Mouse (Mus musculus): ENCODE data around the gene Cks1b. TPM values are rescaled to one million over a fixed set of nuclear protein-coding genes. Genes with fewer than 3 reads are reported as not detected.

Cks1b gene
- polyA plus RNA-seq, 1 experiment from 2014 or later: 229 TPM

DNA sequence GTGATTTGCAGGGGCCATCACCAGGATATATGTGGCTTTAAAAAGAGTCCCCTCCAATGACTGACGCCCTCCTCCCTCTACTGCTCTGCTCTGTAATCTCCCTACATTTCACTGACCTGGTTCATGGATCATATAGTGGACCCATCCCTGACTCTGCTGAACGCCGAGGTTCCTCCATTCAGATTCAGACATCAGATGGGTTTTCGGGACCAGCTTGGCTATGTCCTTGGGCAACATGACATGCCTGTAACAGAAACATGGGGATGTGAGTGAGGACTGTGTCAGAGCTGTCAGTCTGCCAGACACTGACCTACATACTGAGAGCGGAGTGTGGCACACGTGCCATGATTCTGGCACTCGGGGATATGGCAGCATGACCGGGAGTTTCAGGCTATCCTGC is 2.0 kb downstream of the Cks1b start:
- peaks cover 42% of the 10 kb centered on the region for H3K36me3 ChIP-seq (replicated peaks)
- 90% methylated on average over 8 of the region's 8 CpGs for WGBS (ENCODE audit: insufficient replicate concordance)
- H3K4me2 ChIP-seq: peak overlapping the region; percentile 95
- H3K9me3 ChIP-seq (replicated peaks): no peaks in the 10 kb centered on the region
- ATAC-seq (ENCODE audit: insufficient read depth): no peak
- H3K27ac ChIP-seq (replicated peaks): no peak overlapping the region
- H3K27me3 ChIP-seq: no peaks in the 10 kb centered on the region
- peak overlapping the region; percentile 85; the same call in 1 of the 2 replicates for H3K4me3 ChIP-seq (replicated peaks)
- no peak overlapping the region for H3K9ac ChIP-seq
- peaks cover 43% of the 10 kb centered on the region for H3K4me1 ChIP-seq (replicated peaks)

DNA sequence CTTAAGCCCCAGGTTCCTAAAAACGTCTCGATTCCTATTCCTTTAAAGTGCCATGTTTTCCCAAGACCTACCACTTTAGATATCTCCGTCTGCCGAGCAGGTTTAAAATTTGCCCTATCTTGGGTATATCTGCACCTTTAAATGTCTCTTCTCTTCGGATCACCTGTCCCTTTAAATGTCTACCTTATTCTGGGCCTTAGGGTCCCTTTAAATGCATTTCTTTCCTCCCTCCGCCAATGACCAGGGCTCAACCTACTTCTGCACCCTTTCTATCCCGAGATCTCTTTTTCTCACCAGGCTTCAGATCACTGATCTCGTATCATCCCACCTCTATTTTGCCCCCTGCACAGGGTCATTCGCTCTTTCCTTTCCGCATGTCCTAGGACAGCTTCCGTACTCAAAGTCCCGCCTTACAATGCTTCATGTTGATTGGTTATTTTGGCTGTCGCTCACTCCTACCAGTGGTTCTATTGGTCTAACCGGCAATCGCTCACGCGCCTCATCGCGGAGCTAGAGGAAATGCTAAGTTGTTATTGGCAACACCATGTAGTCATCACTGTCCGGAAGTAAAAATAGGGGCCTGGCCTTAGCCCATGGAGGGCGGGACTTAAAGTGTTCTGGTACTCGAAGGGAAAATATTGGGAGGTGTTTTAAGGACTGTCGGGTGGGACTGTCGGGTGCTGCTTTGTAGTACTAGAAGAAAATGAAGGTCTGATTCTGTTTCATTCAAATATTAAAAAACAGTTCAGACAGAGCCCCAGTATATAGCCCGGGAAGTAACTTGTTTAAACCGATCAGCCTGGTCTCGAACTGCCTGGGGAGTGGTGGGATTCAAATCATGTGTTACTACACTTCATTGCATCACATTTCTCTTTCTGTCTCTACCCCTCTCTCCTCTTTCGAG is 6.4 kb downstream of the Cks1b start, which contains the start of gene Flad1:
Gene Flad1 (minus strand): TSS at position 381 of the 904 bp plus-strand sequence.
- H3K36me3 ChIP-seq (replicated peaks): peaks cover 60% of the 10 kb centered on the region
- H3K9me3 ChIP-seq (replicated peaks): no peaks in the 10 kb centered on the region
- H3K27ac ChIP-seq (replicated peaks): peak within 1 kb of the TSS; percentile 45
- H3K9ac ChIP-seq: peak within 1 kb of the TSS; percentile 53
- peak within 1 kb of the TSS; percentile 69 for H3K4me3 ChIP-seq (replicated peaks)
- 5% methylated on average over 28 of the region's 28 CpGs for WGBS (ENCODE audit: insufficient replicate concordance)
- peak; percentile 100 for ATAC-seq (ENCODE audit: insufficient read depth)
- H3K27me3 ChIP-seq: no peaks in the 10 kb centered on the region
- peaks cover 23% of the 10 kb centered on the region for H3K4me1 ChIP-seq (replicated peaks)
- H3K4me2 ChIP-seq: peak within 1 kb of the TSS; percentile 76

DNA sequence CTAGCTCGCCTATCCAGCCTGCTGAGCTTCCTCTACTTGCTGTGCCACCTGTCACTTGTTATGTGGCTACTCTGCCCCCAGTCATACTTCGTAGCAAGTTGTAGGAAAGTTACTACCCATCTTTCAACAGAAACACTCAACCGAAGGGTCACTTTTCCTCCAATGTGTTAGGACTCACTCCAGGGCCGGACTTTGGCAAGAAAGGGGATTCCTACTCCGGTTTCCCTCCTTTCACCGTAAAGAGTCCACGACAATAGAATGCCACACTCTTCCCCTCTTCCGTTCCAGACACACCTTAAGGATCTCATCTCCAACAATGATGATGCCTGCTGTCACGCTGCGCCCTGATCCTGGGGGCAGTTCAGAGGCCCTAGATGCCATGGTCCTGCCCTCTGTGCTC is 7.3 kb downstream of the Cks1b start:
- H3K4me3 ChIP-seq (replicated peaks): peak overlapping the region; percentile 69
- ATAC-seq (ENCODE audit: insufficient read depth): no peak
- H3K4me2 ChIP-seq: peak overlapping the region; percentile 76
- H3K4me1 ChIP-seq (replicated peaks): peaks cover 16% of the 10 kb centered on the region
- no peaks in the 10 kb centered on the region for H3K27me3 ChIP-seq
- peaks cover 55% of the 10 kb centered on the region for H3K36me3 ChIP-seq (replicated peaks)
- 65% methylated on average over 10 of the region's 10 CpGs for WGBS (ENCODE audit: insufficient replicate concordance)
- H3K9ac ChIP-seq: peak overlapping the region; percentile 53
- H3K27ac ChIP-seq (replicated peaks): 0 out of 2 replicates have a peak overlapping the region, but pooled peaks have one; percentile 15
- H3K9me3 ChIP-seq (replicated peaks): no peaks in the 10 kb centered on the region

DNA sequence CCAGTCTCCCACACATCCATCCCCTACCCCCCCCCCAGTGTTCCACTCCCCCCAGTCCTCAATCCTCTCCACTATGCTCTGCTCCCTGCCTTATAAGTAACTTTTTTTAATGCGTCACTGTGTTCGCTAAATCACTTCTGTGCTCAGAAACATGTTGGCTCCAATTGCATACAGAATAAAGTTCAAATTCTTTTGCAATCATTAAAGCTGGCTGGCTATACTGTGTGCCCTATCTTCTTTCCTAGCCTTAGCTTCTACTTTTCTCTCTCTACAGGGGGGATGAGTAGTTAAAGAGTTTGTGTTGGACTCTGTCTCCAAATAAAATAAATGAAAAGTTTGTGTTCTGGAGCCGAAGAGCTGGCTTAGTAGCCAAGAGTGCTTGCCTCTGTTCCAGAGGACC is 8.5 kb downstream of the Cks1b start:
- Histone ChIP-seq H3K9me3 (replicated peaks) (no peaks in the 10 kb centered on the region), H3K9ac (no peak overlapping the region), H3K4me2 (no peak overlapping the region), H3K4me3 (replicated peaks) (no peak overlapping the region), H3K27me3 (no peaks in the 10 kb centered on the region), H3K27ac (replicated peaks) (no peak overlapping the region), H3K36me3 (replicated peaks) (peaks cover 48% of the 10 kb centered on the region), H3K4me1 (replicated peaks) (peaks cover 16% of the 10 kb centered on the region)
- 76% methylated on average over 3 of the region's 3 CpGs for WGBS (ENCODE audit: insufficient replicate concordance)
- ATAC-seq (ENCODE audit: insufficient read depth): no peak

DNA sequence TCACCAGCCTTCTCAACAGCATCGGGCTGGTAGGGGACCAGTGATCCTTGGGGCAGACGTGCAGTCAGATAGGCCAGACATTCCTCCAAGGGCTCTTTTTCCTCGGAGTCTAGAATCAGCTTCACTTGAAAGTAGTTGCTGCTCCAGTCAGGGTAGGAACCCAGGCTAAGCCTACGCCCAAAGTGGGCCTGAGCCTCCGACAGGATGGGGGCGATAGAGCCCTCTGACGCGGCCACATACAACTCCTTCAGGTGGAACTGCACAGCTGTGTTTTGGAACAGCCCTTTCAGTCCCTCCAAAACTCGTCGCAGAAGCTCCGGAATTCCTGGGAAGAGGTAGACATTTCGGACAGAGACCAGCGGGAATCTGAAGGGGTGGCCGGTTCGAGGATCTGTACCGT is 9.7 kb downstream of the Cks1b start:
- Histone ChIP-seq H3K4me1 (replicated peaks) (peaks cover 16% of the 10 kb centered on the region), H3K4me2 (no peak overlapping the region), H3K36me3 (replicated peaks) (peaks cover 46% of the 10 kb centered on the region), H3K4me3 (replicated peaks) (no peak overlapping the region), H3K9me3 (replicated peaks) (no peaks in the 10 kb centered on the region), H3K27ac (replicated peaks) (no peak overlapping the region), H3K27me3 (no peaks in the 10 kb centered on the region), H3K9ac (no peak overlapping the region)
- ATAC-seq (ENCODE audit: insufficient read depth): no peak
- 75% methylated on average over 16 of the region's 16 CpGs for WGBS (ENCODE audit: insufficient replicate concordance)

DNA sequence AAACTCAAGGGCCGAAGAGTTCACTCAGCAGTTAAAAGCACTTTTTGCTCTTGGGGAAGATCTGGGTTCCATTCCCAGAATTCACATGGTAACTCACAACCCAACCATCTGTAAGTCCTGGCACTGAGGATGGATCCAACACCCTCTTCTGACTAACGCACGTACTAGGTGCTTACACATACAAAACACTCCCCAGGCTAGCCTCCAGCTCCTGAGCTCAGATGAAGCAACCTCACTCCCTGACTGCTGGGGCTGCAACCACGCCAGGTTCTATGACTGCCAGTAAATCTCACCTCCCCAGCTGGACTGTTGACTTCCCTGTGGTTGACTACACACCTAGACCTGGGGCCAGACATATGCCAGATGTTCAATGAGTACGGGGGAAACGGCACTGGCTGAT is 11.3 kb downstream of the Cks1b start:
- 80% methylated on average over 6 of the region's 6 CpGs for WGBS (ENCODE audit: insufficient replicate concordance)
- H3K4me2 ChIP-seq: no peak overlapping the region
- peaks cover 51% of the 10 kb centered on the region for H3K36me3 ChIP-seq (replicated peaks)
- no peak overlapping the region for H3K27ac ChIP-seq (replicated peaks)
- ATAC-seq (ENCODE audit: insufficient read depth): no peak
- peaks cover 12% of the 10 kb centered on the region for H3K4me1 ChIP-seq (replicated peaks)
- no peaks in the 10 kb centered on the region for H3K9me3 ChIP-seq (replicated peaks)
- no peak overlapping the region for H3K4me3 ChIP-seq (replicated peaks)
- no peaks in the 10 kb centered on the region for H3K27me3 ChIP-seq
- H3K9ac ChIP-seq: no peak overlapping the region

DNA sequence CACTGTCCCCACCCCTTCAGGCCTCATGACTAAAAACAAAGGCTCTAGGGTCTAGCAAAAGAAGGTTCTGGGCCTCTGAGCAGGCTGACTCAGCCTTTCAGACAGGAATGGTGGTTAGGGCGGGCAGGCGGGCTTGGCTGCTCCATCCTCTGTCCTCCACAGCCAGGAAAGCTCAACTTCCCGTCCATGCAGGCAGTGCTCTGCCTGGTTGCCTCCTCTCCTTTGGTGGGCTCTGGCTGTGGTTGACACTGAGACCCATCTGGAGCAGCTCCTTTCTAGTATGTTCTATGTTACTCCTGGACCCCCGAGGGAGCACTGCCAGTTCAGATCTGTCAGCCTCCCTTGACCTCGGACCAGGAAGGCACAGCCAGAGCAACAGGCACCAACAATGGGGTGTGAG is 15.5 kb downstream of the Cks1b start, which contains the start of gene Lenep:
Gene Lenep (minus strand): TSS at position 101 of the 400 bp plus-strand sequence.
- H3K27me3 ChIP-seq: no peaks in the 10 kb centered on the region
- WGBS (ENCODE audit: insufficient replicate concordance): 64% methylated on average over 5 of the region's 5 CpGs
- no peak within 1 kb of the TSS for H3K4me3 ChIP-seq (replicated peaks)
- H3K9ac ChIP-seq: no peak within 1 kb of the TSS
- H3K4me1 ChIP-seq (replicated peaks): 0 out of 2 replicates have a peak, but pooled peaks cover 5% of the 10 kb centered on the region
- H3K27ac ChIP-seq (replicated peaks): no peak within 1 kb of the TSS
- no peaks in the 10 kb centered on the region for H3K9me3 ChIP-seq (replicated peaks)
- peaks cover 44% of the 10 kb centered on the region for H3K36me3 ChIP-seq (replicated peaks)
- no peak within 1 kb of the TSS for H3K4me2 ChIP-seq
- no peak for ATAC-seq (ENCODE audit: insufficient read depth)

DNA sequence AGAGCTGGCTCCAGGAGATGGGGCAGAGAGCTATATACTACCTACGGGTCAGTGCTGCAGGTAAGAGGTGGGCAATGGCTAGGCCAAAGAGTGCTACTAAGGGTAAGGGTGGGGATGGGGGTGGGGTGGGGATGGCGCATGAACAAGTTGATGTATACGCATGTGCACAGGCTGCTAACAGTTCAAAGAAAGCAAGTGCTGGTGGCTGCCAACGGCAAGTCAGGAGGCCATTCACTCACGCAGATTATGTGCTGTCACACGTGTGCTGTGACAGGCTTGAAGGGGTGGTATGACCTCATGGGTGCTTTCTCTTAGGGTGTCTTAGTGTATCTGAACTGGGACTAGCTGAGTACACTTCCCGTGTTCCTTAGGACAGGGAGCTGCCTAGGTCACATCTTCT is 16.9 kb downstream of the Cks1b start:
- no peak overlapping the region for H3K4me3 ChIP-seq (replicated peaks)
- H3K36me3 ChIP-seq (replicated peaks): peaks cover 36% of the 10 kb centered on the region
- no peaks in the 10 kb centered on the region for H3K27me3 ChIP-seq
- no peak for ATAC-seq (ENCODE audit: insufficient read depth)
- no peak overlapping the region for H3K4me2 ChIP-seq
- H3K4me1 ChIP-seq (replicated peaks): peaks cover 13% of the 10 kb centered on the region
- no peaks in the 10 kb centered on the region for H3K9me3 ChIP-seq (replicated peaks)
- 72% methylated on average over 7 of the region's 7 CpGs for WGBS (ENCODE audit: insufficient replicate concordance)
- H3K9ac ChIP-seq: no peak overlapping the region
- H3K27ac ChIP-seq (replicated peaks): no peak overlapping the region

DNA sequence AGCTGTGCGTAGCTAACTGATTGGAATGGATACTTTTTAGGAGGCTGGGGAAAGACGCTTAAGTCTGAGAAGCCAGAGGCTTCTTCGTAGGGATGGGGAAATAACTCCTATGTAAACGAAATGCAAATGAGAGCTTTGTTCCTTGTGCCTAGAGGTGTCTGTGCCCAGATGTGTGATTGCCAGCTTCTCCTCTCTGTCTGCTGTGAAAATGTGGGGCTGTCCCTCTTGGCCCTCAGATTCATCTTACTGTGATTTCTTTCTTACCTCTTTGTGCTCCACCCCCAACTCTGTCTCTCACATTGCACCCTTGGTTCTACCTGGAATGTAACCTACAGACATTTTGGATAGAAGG is 21.6 kb downstream of the Cks1b start:
- Histone ChIP-seq H3K4me3 (replicated peaks) (peak overlapping the region; percentile 66), H3K27ac (replicated peaks) (no peak overlapping the region), H3K9ac (peak overlapping the region; percentile 63), H3K36me3 (replicated peaks) (peaks cover 3% of the 10 kb centered on the region), H3K4me2 (peak overlapping the region; percentile 97), H3K9me3 (replicated peaks) (no peaks in the 10 kb centered on the region), H3K4me1 (replicated peaks) (peaks cover 59% of the 10 kb centered on the region), H3K27me3 (peaks cover 37% of the 10 kb centered on the region)
- no peak for ATAC-seq (ENCODE audit: insufficient read depth)
- WGBS (ENCODE audit: insufficient replicate concordance): under 1% methylated on average over 4 of the region's 4 CpGs

DNA sequence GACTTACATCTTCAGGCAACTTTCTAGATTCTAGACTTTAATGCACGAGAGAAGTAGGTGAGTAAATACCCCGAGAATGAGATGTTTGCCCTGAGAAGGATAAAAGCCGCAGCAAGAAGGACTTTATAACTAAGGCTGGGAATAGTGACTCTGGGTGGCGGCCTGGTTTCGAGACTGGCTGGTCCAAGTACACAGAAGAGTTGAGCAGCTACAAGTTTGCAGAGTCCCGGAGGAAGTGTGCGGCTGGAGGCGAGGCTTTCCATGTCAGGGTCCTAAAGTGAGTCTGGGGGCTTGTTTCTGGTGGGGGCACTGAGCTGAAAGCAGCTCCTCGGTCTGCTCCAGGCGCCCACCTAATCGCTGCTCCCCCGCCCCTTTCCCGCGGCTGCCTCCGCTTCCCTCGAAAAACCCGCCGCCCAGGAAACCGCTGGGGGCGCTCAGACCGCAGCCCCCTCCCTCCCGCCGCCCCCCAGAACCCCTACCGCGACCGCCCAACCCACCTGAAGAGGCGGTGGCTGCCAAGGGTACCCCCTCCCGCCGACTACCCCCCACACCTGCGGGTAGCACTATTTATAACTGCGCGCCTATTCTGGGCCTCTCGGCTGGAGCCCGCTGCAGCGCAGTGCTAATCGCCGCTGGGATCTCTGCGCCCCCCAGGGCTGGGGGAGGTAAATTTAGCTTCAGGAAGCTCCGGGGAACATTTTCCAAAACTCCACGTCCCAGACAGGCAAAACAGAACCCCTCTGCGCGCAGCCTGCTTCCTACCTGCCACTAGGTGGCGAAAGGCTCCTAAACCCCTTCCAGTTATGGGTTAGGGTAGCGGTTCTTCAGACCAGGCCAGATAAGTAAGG is 22.2 kb downstream of the Cks1b start:
- Histone ChIP-seq H3K9me3 (replicated peaks) (no peaks in the 10 kb centered on the region), H3K27ac (replicated peaks) (peak overlapping the region; percentile 48; the same call in 1 of the 2 replicates), H3K36me3 (replicated peaks) (no peaks in the 10 kb centered on the region), H3K4me2 (peak overlapping the region; percentile 97), H3K4me3 (replicated peaks) (peak overlapping the region; percentile 66), H3K9ac (peak overlapping the region; percentile 63), H3K27me3 (peaks cover 43% of the 10 kb centered on the region), H3K4me1 (replicated peaks) (peaks cover 65% of the 10 kb centered on the region)
- no peak for ATAC-seq (ENCODE audit: insufficient read depth)
- under 1% methylated on average over 44 of the region's 44 CpGs for WGBS (ENCODE audit: insufficient replicate concordance)

DNA sequence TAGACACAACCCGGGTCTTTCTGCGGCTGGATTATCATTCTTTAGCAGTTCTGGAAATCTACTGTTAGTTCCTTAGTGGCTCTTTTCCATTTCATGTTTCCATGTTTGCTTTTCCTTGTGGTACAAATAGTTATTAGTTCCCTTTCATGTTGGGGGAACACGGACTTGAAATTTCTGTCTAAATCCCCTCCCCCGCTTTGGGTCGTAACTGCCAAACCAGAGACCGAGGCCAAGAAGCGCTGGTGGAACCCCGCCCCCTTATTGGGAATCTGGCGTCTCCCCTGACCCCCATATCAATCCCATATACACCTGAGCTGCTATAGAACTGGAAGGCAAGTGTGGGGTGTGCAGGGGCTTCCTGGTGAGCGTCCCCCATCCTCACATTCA is 22.8 kb downstream of the Cks1b start:
- Histone ChIP-seq H3K27me3 (peaks cover 49% of the 10 kb centered on the region), H3K9ac (peak overlapping the region; percentile 63), H3K36me3 (replicated peaks) (no peaks in the 10 kb centered on the region), H3K4me3 (replicated peaks) (peak overlapping the region; percentile 66), H3K4me2 (peak overlapping the region; percentile 97), H3K27ac (replicated peaks) (peak overlapping the region; percentile 72), H3K9me3 (replicated peaks) (no peaks in the 10 kb centered on the region), H3K4me1 (replicated peaks) (peaks cover 71% of the 10 kb centered on the region)
- 4% methylated on average over 10 of the region's 10 CpGs for WGBS (ENCODE audit: insufficient replicate concordance)
- no peak for ATAC-seq (ENCODE audit: insufficient read depth)
